7 mouse cellular contexts compared by ENCODE assay signal in genomic region chr15:103502435-103503250, GRCm38 (mm10). TPM values are rescaled to one million over a fixed set of nuclear protein-coding genes. Genes with fewer than 3 reads are reported as not detected.
DNase-seq lines count a peak whose midpoint lies in the region; ATAC-seq lines count a peak whose summit lies in the region.

Gene Pde1b, plus strand, starts transcription at chr15:103503034.

- H3K4me3 ChIP-seq in heart, embryonic 11.5 days (ENCODE audit: low read depth, low read length) = peak within 1 kb of the TSS; percentile 66
- H3K4me3 ChIP-seq in kidney, embryonic 14.5 days (ENCODE audit: low read length) = peak within 1 kb of the TSS; percentile 56
- H3K4me3 ChIP-seq in limb, embryonic 15.5 days = peak within 1 kb of the TSS; percentile 59
- H3K4me3 ChIP-seq in midbrain, embryonic 15.5 days = peak within 1 kb of the TSS; percentile 74

- peak within 1 kb of the TSS; percentile 95 for H3K4me2 ChIP-seq in heart, embryonic 11.5 days
- H3K4me2 ChIP-seq in kidney, embryonic 14.5 days (replicated peaks; ENCODE audit: low read depth, low read length) = peak within 1 kb of the TSS; percentile 100
- peak within 1 kb of the TSS; percentile 95 for H3K4me2 ChIP-seq in limb, embryonic 15.5 days
- peak within 1 kb of the TSS; percentile 84 for H3K4me2 ChIP-seq in midbrain, embryonic 15.5 days

- H3K27ac ChIP-seq in heart, embryonic 11.5 days (ENCODE audit: low read depth, low read length) = no peak within 1 kb of the TSS
- H3K27ac ChIP-seq in kidney, embryonic 14.5 days (ENCODE audit: low read depth, low read length) = no peak within 1 kb of the TSS
- peak within 1 kb of the TSS; percentile 38; the same call in 1 of the 2 replicates for H3K27ac ChIP-seq in limb, embryonic 15.5 days
- H3K27ac ChIP-seq in midbrain, embryonic 15.5 days = peak within 1 kb of the TSS; percentile 84

- ATAC-seq in heart, embryonic 11.5 days (replicated peaks; ENCODE audit: insufficient number of reproducible peaks, low FRiP score, low TSS enrichment) = peak; percentile 85
- ATAC-seq in kidney, embryonic 14.5 days (ENCODE audit: low FRiP score, low TSS enrichment) = peak; percentile 91
- ATAC-seq in limb, embryonic 15.5 days (ENCODE audit: insufficient number of reproducible peaks, low FRiP score, low TSS enrichment, low read depth) = peak; percentile 83
- peak; percentile 88 for ATAC-seq in midbrain, embryonic 15.5 days (replicated peaks)

- 0 out of 2 replicates have a peak, but pooled peaks cover 3% of the 10 kb centered on the region for H3K4me1 ChIP-seq in heart, embryonic 11.5 days (ENCODE audit: control insufficient read depth, insufficient read depth, low read length)
- peaks cover 17% of the 10 kb centered on the region; the same call in 1 of the 2 replicates for H3K4me1 ChIP-seq in kidney, embryonic 14.5 days (ENCODE audit: control insufficient read depth, insufficient read depth, low read length)
- peaks cover 14% of the 10 kb centered on the region; the same call in 1 of the 2 replicates for H3K4me1 ChIP-seq in limb, embryonic 15.5 days
- peaks cover 48% of the 10 kb centered on the region for H3K4me1 ChIP-seq in midbrain, embryonic 15.5 days

- H3K27me3 ChIP-seq in heart, embryonic 11.5 days (ENCODE audit: control insufficient read depth, insufficient read depth, low read length) = peaks cover 23% of the 10 kb centered on the region
- peaks cover 15% of the 10 kb centered on the region for H3K27me3 ChIP-seq in kidney, embryonic 14.5 days (ENCODE audit: control insufficient read depth, insufficient read depth, low read length)
- H3K27me3 ChIP-seq in limb, embryonic 15.5 days = peaks cover 29% of the 10 kb centered on the region
- H3K27me3 ChIP-seq in midbrain, embryonic 15.5 days (replicated peaks) = no peaks in the 10 kb centered on the region

- no peaks in the 10 kb centered on the region for H3K36me3 ChIP-seq in heart, embryonic 11.5 days (ENCODE audit: control insufficient read depth, insufficient read depth, low read length)
- no peaks in the 10 kb centered on the region for H3K36me3 ChIP-seq in kidney, embryonic 14.5 days (ENCODE audit: control insufficient read depth, insufficient read depth, low read length)
- no peaks in the 10 kb centered on the region for H3K36me3 ChIP-seq in limb, embryonic 15.5 days
- no peaks in the 10 kb centered on the region for H3K36me3 ChIP-seq in midbrain, embryonic 15.5 days (replicated peaks)

- peak; percentile 84 for DNase-seq in adrenal gland, postnatal 14 days
- peak; percentile 72 for DNase-seq in embryo, embryonic 10 days (ENCODE audit: low spot score)
- peak; percentile 30 to 72 for DNase-seq in spleen, postnatal 4 days (ENCODE audit: low spot score in 2 of 2)

- peak within 1 kb of the TSS; percentile 68 for H3K9ac ChIP-seq in heart, embryonic 11.5 days (ENCODE audit: low read depth, low read length)
- H3K9ac ChIP-seq in kidney, embryonic 14.5 days (ENCODE audit: low read depth, low read length) = peak within 1 kb of the TSS; percentile 59
- H3K9ac ChIP-seq in limb, embryonic 15.5 days = peak within 1 kb of the TSS; percentile 48
- H3K9ac ChIP-seq in midbrain, embryonic 15.5 days = peak within 1 kb of the TSS; percentile 62

- H3K9me3 ChIP-seq in heart, embryonic 11.5 days (replicated peaks; ENCODE audit: control insufficient read depth, low read length) = no peaks in the 10 kb centered on the region
- H3K9me3 ChIP-seq in kidney, embryonic 14.5 days (ENCODE audit: control insufficient read depth, low read length) = no peaks in the 10 kb centered on the region
- H3K9me3 ChIP-seq in limb, embryonic 15.5 days = no peaks in the 10 kb centered on the region
- no peaks in the 10 kb centered on the region for H3K9me3 ChIP-seq in midbrain, embryonic 15.5 days

- WGBS in heart, embryonic 11.5 days (ENCODE audit: insufficient replicate concordance) = under 1% methylated on average over 51 of the region's 63 CpGs
- WGBS in kidney, embryonic 14.5 days = 1% methylated on average over 55 of the region's 63 CpGs
- WGBS in limb, embryonic 15.5 days = under 1% methylated on average over 49 of the region's 63 CpGs
- WGBS in midbrain, embryonic 15.5 days = under 1% methylated on average over 58 of the region's 63 CpGs

RNA-seq across cellular contexts. Expression of gene Pde1b, which starts in this region (rescaled TPM):
- 5.2 and 8.1 TPM in 2 replicates for total RNA-seq in adrenal gland, postnatal 14 days (2021)
- 4.0 and 4.3 TPM in 2 replicates for polyA plus RNA-seq in heart, embryonic 11.5 days (2014; fragmentation: Nextera tagmentation; extraction: Ambion mirVana)
- 3.1 and 4.9 TPM in 2 replicates for polyA plus RNA-seq in kidney, embryonic 14.5 days (2014; fragmentation: Nextera tagmentation; extraction: Ambion mirVana)
- polyA plus RNA-seq in limb, embryonic 15.5 days (2015; fragmentation: Nextera tagmentation; extraction: Ambion mirVana) = 3.9 and 4.4 TPM in 2 replicates
- 87.2 and 87.4 TPM in 2 replicates for polyA plus RNA-seq in midbrain, embryonic 15.5 days (2015; fragmentation: Nextera tagmentation; extraction: Ambion mirVana)

Comparison
In these comparisons a context has a peak if more than half of its experiments do, and no peak if none do; other contexts are left out.
1. RNA of gene Pde1b (polyA plus RNA-seq): 87.2 to 87.4 TPM in midbrain, embryonic 15.5 days; 3.1 to 4.9 TPM in kidney, embryonic 14.5 days, 3.9 to 4.4 TPM in limb, embryonic 15.5 days and 4.0 to 4.3 TPM in heart, embryonic 11.5 days; every median in the first group is over 10 times any median in the second.
2. H3K27ac ChIP-seq: peak in limb, embryonic 15.5 days (single experiment) and midbrain, embryonic 15.5 days (single experiment); none in heart, embryonic 11.5 days (single experiment) and kidney, embryonic 14.5 days (single experiment).
3. Peak in every context shown above with its lines, with median percentiles within 50 percentile points of each other: DNase-seq, ATAC-seq, H3K4me2 ChIP-seq, H3K4me3 ChIP-seq and H3K9ac ChIP-seq.